Mouse (Mus musculus): ENCODE data around the gene Slc6a21. TPM values are rescaled to one million over a fixed set of nuclear protein-coding genes. Genes with fewer than 3 reads are reported as not detected.

The Slc6a21 gene
- polyA plus RNA-seq, 1 experiment: not detected

GRCm38 (mm10) chr7:45272786-45273412, 4.4 kb upstream of the Slc6a21 start:
- Histone ChIP-seq H3K27me3 (ENCODE audit: control insufficient read depth) (peaks cover 5% of the 10 kb centered on the region), H3K36me3 (ENCODE audit: control insufficient read depth) (no peaks in the 10 kb centered on the region), H3K4me1 (ENCODE audit: control insufficient read depth) (peaks cover 6% of the 10 kb centered on the region), H3K9me3 (ENCODE audit: control insufficient read depth, low read length) (peaks cover 4% of the 10 kb centered on the region; the same call in 1 of the 2 replicates), H3K4me3 (replicated peaks) (no peak overlapping the region)
- TF ChIP-seq TAL1 (IDR thresholded peaks at IDR 0.05; ENCODE audit: low read length) (no peak), GATA1 (IDR thresholded peaks at IDR 0.05; ENCODE audit: low read length) (no peak)

- no peak overlapping the region for H3K4me3 ChIP-seq (replicated peaks)
- peaks cover 6% of the 10 kb centered on the region for H3K4me1 ChIP-seq (ENCODE audit: control insufficient read depth)
- peaks cover 4% of the 10 kb centered on the region; the same call in 1 of the 2 replicates for H3K9me3 ChIP-seq (ENCODE audit: control insufficient read depth, low read length)
- TF ChIP-seq GATA1 (IDR thresholded peaks at IDR 0.05; ENCODE audit: low read length): no peak
- TF ChIP-seq TAL1 (IDR thresholded peaks at IDR 0.05; ENCODE audit: low read length): no peak
- no peaks in the 10 kb centered on the region for H3K36me3 ChIP-seq (ENCODE audit: control insufficient read depth)
- H3K27me3 ChIP-seq (ENCODE audit: control insufficient read depth): peaks cover 3% of the 10 kb centered on the region
Observed at GRCm38 (mm10) chr7:45273672-45274071, 3.6 kb upstream of the Slc6a21 start.

GRCm38 (mm10) chr7:45286486-45286885, 9.2 kb downstream of the Slc6a21 start:
- no peaks in the 10 kb centered on the region for H3K4me1 ChIP-seq (ENCODE audit: control insufficient read depth)
- TF ChIP-seq TAL1 (IDR thresholded peaks at IDR 0.05; ENCODE audit: low read length) (no peak), GATA1 (IDR thresholded peaks at IDR 0.05; ENCODE audit: low read length) (no peak)
- no peak overlapping the region for H3K4me3 ChIP-seq (replicated peaks)
- no peaks in the 10 kb centered on the region for H3K9me3 ChIP-seq (ENCODE audit: control insufficient read depth, low read length)
- no peaks in the 10 kb centered on the region for H3K27me3 ChIP-seq (ENCODE audit: control insufficient read depth)
- no peaks in the 10 kb centered on the region for H3K36me3 ChIP-seq (ENCODE audit: control insufficient read depth)

DNA sequence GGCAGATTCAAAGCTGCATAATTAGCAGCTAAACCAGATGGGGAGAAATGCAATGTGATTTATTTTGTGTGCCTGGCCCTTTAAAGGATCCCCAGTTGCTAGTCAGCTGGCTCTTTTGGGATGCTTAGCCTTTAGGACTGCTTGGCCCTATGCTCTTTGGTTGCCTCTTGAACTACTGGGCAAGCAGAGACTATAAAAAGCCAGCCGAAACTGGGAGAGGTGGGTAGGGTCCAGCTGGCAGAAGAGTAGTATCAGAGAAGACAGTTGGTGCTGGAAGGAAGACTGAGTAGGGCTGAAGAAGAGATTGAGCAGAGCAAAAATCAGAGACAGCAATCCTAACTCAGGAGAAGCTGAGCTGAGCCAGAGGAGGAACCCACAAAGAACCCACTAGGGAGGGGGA, 19.3 kb downstream of the Slc6a21 start:
- TF ChIP-seq GATA1 (IDR thresholded peaks at IDR 0.05; ENCODE audit: low read length) (no peak), TAL1 (IDR thresholded peaks at IDR 0.05; ENCODE audit: low read length) (no peak)
- H3K36me3 ChIP-seq (ENCODE audit: control insufficient read depth): no peaks in the 10 kb centered on the region
- H3K4me3 ChIP-seq (replicated peaks): no peak overlapping the region
- no peaks in the 10 kb centered on the region for H3K9me3 ChIP-seq (ENCODE audit: control insufficient read depth, low read length)
- H3K4me1 ChIP-seq (ENCODE audit: control insufficient read depth): no peaks in the 10 kb centered on the region
- H3K27me3 ChIP-seq (ENCODE audit: control insufficient read depth): no peaks in the 10 kb centered on the region; the same call in 1 of the 2 replicates

DNA sequence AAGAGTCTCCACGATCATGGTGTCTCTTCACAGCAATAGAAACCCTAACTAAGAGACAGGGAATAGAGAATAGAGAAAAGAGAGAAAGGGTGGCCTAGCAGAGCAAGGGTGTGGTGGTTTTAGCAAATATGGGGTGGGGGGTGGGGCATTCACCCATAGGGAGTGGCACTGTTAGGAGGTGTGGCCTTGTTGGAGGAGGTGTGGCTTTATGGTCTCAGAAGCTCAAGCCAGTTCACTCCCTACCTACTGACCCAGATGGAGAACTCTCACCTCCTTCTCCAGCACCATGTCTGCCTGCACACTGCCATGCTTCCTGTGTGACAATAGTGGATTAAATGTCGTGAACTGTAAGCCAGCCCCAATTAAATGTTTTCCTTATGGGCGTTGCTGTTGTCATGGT, 20.2 kb downstream of the Slc6a21 start:
- Histone ChIP-seq H3K4me3 (replicated peaks) (no peak overlapping the region), H3K9me3 (ENCODE audit: control insufficient read depth, low read length) (no peaks in the 10 kb centered on the region), H3K36me3 (ENCODE audit: control insufficient read depth) (no peaks in the 10 kb centered on the region), H3K4me1 (ENCODE audit: control insufficient read depth) (no peaks in the 10 kb centered on the region), H3K27me3 (ENCODE audit: control insufficient read depth) (no peaks in the 10 kb centered on the region; the same call in 1 of the 2 replicates)
- TF ChIP-seq TAL1 (IDR thresholded peaks at IDR 0.05; ENCODE audit: low read length): no peak
- no peak for TF ChIP-seq GATA1 (IDR thresholded peaks at IDR 0.05; ENCODE audit: low read length)

DNA sequence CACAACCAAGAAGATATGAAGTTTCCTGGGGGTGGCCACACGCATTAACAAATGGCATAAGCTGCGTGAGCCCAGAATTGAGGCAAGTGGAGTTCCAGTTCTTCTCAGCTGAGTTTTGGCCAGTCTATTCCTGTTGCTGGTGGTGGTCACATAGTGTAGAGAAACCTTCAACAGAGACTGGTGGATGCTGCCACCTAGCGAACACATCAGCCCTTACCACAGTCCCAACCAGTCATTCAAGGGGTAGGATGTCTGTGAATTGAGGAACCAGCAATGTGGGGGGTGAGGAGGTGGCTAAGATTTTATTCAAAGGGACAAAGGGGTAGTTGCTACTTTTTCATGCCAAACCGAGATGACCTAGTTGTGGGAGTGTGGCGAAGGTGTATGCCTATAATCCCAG, 22.4 kb downstream of the Slc6a21 start:
- TF ChIP-seq GATA1 (IDR thresholded peaks at IDR 0.05; ENCODE audit: low read length): no peak
- no peak for TF ChIP-seq TAL1 (IDR thresholded peaks at IDR 0.05; ENCODE audit: low read length)
- no peaks in the 10 kb centered on the region; the same call in 1 of the 2 replicates for H3K27me3 ChIP-seq (ENCODE audit: control insufficient read depth)
- H3K4me1 ChIP-seq (ENCODE audit: control insufficient read depth): no peaks in the 10 kb centered on the region; the same call in 1 of the 2 replicates
- no peak overlapping the region for H3K4me3 ChIP-seq (replicated peaks)
- H3K9me3 ChIP-seq (ENCODE audit: control insufficient read depth, low read length): no peaks in the 10 kb centered on the region
- H3K36me3 ChIP-seq (ENCODE audit: control insufficient read depth): no peaks in the 10 kb centered on the region

DNA sequence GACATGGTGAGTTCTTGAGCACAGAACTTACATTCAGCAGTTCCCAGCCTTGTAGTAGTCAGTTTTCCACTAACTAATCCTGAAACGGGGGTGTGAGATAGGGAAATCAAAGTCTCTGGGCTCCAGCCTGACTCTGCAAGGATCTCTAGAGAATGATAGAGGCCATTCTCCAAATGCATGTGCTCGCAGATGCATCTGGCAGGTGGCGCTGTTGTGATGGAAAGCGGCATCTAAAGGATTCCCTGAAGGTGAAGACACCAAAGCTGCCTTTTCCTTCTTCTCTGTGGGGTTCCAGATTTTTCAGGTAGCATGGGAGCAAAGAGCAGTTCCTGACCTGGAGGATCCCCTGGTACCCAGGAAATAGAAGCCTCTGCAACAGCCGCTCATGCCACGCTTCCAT, 23.0 kb downstream of the Slc6a21 start:
- Histone ChIP-seq H3K4me3 (replicated peaks) (no peak overlapping the region), H3K36me3 (ENCODE audit: control insufficient read depth) (no peaks in the 10 kb centered on the region), H3K9me3 (ENCODE audit: control insufficient read depth, low read length) (no peaks in the 10 kb centered on the region), H3K4me1 (ENCODE audit: control insufficient read depth) (peaks cover 2% of the 10 kb centered on the region; the same call in 1 of the 2 replicates), H3K27me3 (ENCODE audit: control insufficient read depth) (no peaks in the 10 kb centered on the region; the same call in 1 of the 2 replicates)
- TF ChIP-seq TAL1 (IDR thresholded peaks at IDR 0.05; ENCODE audit: low read length): no peak
- TF ChIP-seq GATA1 (IDR thresholded peaks at IDR 0.05; ENCODE audit: low read length): no peak

DNA sequence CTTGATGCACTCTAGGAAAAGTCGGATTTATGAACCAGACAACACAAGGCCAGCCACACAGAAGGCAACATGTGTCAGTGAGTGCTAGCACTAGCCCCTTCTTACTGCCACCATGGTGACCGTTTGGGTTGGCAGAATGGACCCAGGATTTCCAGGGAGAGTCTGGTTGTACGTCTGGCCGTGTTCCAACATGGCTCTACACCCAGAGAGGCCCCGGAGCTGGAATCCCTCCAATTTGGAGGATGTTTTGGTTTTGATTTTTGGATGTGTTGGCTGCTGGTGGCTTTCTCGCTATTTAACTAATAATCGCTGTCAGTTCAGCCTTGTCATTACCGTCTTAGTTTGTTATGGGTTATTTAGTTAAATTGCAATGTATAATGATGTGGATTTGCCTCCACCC, 25.3 kb downstream of the Slc6a21 start:
- Histone ChIP-seq H3K4me1 (ENCODE audit: control insufficient read depth) (peaks cover 2% of the 10 kb centered on the region; the same call in 1 of the 2 replicates), H3K36me3 (ENCODE audit: control insufficient read depth) (no peaks in the 10 kb centered on the region), H3K9me3 (ENCODE audit: control insufficient read depth, low read length) (no peaks in the 10 kb centered on the region), H3K4me3 (replicated peaks) (no peak overlapping the region), H3K27me3 (ENCODE audit: control insufficient read depth) (no peaks in the 10 kb centered on the region; the same call in 1 of the 2 replicates)
- TF ChIP-seq GATA1 (IDR thresholded peaks at IDR 0.05; ENCODE audit: low read length) (no peak), TAL1 (IDR thresholded peaks at IDR 0.05; ENCODE audit: low read length) (no peak)

DNA sequence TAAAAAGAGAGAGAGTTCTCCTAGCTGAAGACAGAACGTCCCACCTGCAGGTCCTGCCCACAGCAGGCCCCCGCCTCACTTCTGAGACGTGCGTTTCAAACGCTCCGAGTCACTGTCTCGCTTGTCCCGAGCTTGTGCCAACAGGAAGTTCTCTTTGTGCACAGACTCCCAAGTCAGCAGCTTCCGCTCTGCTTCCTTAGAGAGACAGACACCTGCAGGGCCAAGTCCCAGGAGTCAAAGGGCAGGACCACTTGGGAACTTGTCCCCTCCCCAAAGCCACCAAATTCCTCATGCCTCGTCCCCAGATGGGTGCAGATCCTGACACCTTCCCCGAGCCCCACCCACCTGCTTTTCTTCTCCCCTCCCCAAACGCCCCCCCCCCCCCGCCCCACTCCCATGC, 27.6 kb downstream of the Slc6a21 start:
- TF ChIP-seq TAL1 (IDR thresholded peaks at IDR 0.05; ENCODE audit: low read length): no peak
- Histone ChIP-seq H3K27me3 (ENCODE audit: control insufficient read depth) (no peaks in the 10 kb centered on the region; the same call in 1 of the 2 replicates), H3K4me3 (replicated peaks) (no peak overlapping the region), H3K9me3 (ENCODE audit: control insufficient read depth, low read length) (no peaks in the 10 kb centered on the region), H3K36me3 (ENCODE audit: control insufficient read depth) (no peaks in the 10 kb centered on the region), H3K4me1 (ENCODE audit: control insufficient read depth) (peaks cover 2% of the 10 kb centered on the region; the same call in 1 of the 2 replicates)
